Mouse (Mus musculus): ENCODE measurements at regions not wholly inside any gene's neighbourhood (a gene's known extent, or its start where the extent isn't known, plus 50 kb on each side); places are given as distances from the start of the nearest gene placed in this dataset.

GRCm38 (mm10) chr8:25358539-25359165, 534.5 kb upstream of the Adam5 start:
- TF ChIP-seq TCF3 (IDR thresholded peaks at IDR 0.05; ENCODE audit: insufficient read length, low read depth) (no peak), E2F4 (IDR thresholded peaks at IDR 0.05; ENCODE audit: insufficient read depth) (no peak), POLR2A (IDR thresholded peaks at IDR 0.05; ENCODE audit: insufficient read length, low read depth) (no peak), USF1 (IDR thresholded peaks at IDR 0.05; ENCODE audit: low read depth) (no peak), TCF12 (IDR thresholded peaks at IDR 0.05; ENCODE audit: insufficient read depth, poor library complexity, severe bottlenecking) (no peak), MYOG (IDR thresholded peaks at IDR 0.05; ENCODE audit: control insufficient read depth in 1 of 3, insufficient read depth in 1 of 3, insufficient read length in 2 of 3, low read depth in 2 of 3) (no peak), CEBPB (IDR thresholded peaks at IDR 0.05; ENCODE audit: insufficient read depth, poor library complexity, severe bottlenecking) (no peak), MYOD1 (IDR thresholded peaks at IDR 0.05; ENCODE audit: control insufficient read depth in 1 of 3, insufficient read length in 2 of 3, low read depth in 2 of 3) (no peak), POLR2AphosphoS2 (IDR thresholded peaks at IDR 0.05; ENCODE audit: insufficient read length, low read depth) (no peak)

All from myocyte (in vitro differentiated cells).